Mouse (Mus musculus) heart, postnatal 0 days (tissue): ENCODE measurements around the gene Syndig1l. TPM values are rescaled to one million over a fixed set of nuclear protein-coding genes. Genes with fewer than 3 reads are reported as not detected.

ENCODE experiments used
- ATAC-seq: fragments of 200-750 bp; cut with Nextera tagmentation; 2 replicates; pipeline ENCODE4 v1.8.0; 2017; ENCODE audit warnings: low read depth, moderate number of reproducible peaks, moderate library complexity; ENCODE audit not compliant: insufficient read depth
- DNase-seq: peaks from one replicate; pipeline ENCODE4 v3.0.0-alpha.2; 2016; ENCODE audit warnings: low spot score
- H3K27ac ChIP-seq: fragments of 300-500 bp; sonication (generic); 2 replicates; pipeline ENCODE4 v1.5.1; 2014; ENCODE audit warnings: low read depth, mild to moderate bottlenecking
- H3K27me3 ChIP-seq: fragments of 300-500 bp; sonication (generic); 2 replicates; pipeline ENCODE4 v1.6.1; 2014; ENCODE audit warnings: low read length, mixed read lengths; ENCODE audit not compliant: control insufficient read depth, insufficient read depth
- H3K36me3 ChIP-seq: fragments of 300-500 bp; sonication (generic); replicated peaks from 2 replicates; pipeline ENCODE4 v1.6.1; 2014; ENCODE audit warnings: low read length, mixed read lengths; ENCODE audit not compliant: control insufficient read depth, insufficient read depth
- H3K4me1 ChIP-seq: fragments of 300-500 bp; sonication (generic); 2 replicates; pipeline ENCODE4 v1.6.1; 2014; ENCODE audit warnings: antibody characterized with exemption; ENCODE audit not compliant: control insufficient read depth, insufficient read depth
- H3K4me2 ChIP-seq: fragments of 300-500 bp; sonication (generic); 2 replicates; pipeline ENCODE4 v1.6.1; 2014; ENCODE audit warnings: low read depth, mild to moderate bottlenecking, low read length, moderate library complexity
- H3K4me3 ChIP-seq: fragments of 300-500 bp; sonication (generic); 2 replicates; pipeline ENCODE4 v1.5.1; 2014; ENCODE audit warnings: low read depth, low read length
- H3K9ac ChIP-seq: fragments of 300-500 bp; sonication (generic); replicated peaks from 2 replicates; pipeline ENCODE4 v1.6.1; 2014; ENCODE audit warnings: low read depth, low read length, mixed read lengths
- H3K9me3 ChIP-seq: fragments of 300-500 bp; sonication (generic); replicated peaks from 2 replicates; pipeline ENCODE4 v1.6.1; 2016; ENCODE audit warnings: low read length; ENCODE audit not compliant: control insufficient read depth
- CTCF ChIP-seq: IDR thresholded peaks from 2 replicates; pipeline ENCODE4 v1.5.1; 2016; ENCODE audit warnings: antibody characterized with exemption, control low read depth, low read depth
- EP300 ChIP-seq: IDR thresholded peaks from 2 replicates; pipeline ENCODE4 v1.6.1; 2016; ENCODE audit warnings: antibody characterized with exemption, low read depth
- WGBS: fragments of 180-500 bp; shearing (Covaris S2); extraction: QIAGEN DNeasy Blood & Tissue Kit; methylation state at CpG from one replicate; pipeline ENCODE4 v1.1.7; 2014; 5-methylcytosine and 5-hydroxymethylcytosine counted together
- polyA plus RNA-seq: library from polyadenylated mRNA; unstranded; fragments of >200 nt; fragmentation: Nextera tagmentation; extraction: Ambion mirVana; gene quantifications from 2 replicates; pipeline ENCODE4 v1.2.1, GENCODE M21; 2015
- total RNA-seq: library from RNA; depleted of rRNA; stranded (reverse); fragments of >200 nt; gene quantifications from 2 replicates; pipeline ENCODE4 v1.2.3, GENCODE M21; 2014; ENCODE audit warnings: low replicate concordance

Syndig1l gene
- total and polyA plus RNA-seq, 2 experiments from 2014 or later, result not detected

GRCm38 (mm10) chr12:84728421-84728820 lies 29.8 kb upstream of the Syndig1l start:
- TF ChIP-seq EP300 (no peak), CTCF (no peak)
- H3K27me3 ChIP-seq, result 0 out of 2 replicates have a peak, but pooled peaks cover 4% of the 10 kb centered on the region

GRCm38 (mm10) chr12:84727434-84727833 lies 28.8 kb upstream of the Syndig1l start:
- ATAC-seq (no peak), DNase-seq (no peak)
- Histone ChIP-seq H3K36me3 (no peaks in the 10 kb centered on the region), H3K4me2 (no peak overlapping the region), H3K9ac (no peak overlapping the region), H3K9me3 (no peaks in the 10 kb centered on the region), H3K4me3 (no peak overlapping the region), H3K27me3 (0 out of 2 replicates have a peak, but pooled peaks cover 4% of the 10 kb centered on the region), H3K27ac (no peak overlapping the region), H3K4me1 (no peaks in the 10 kb centered on the region)
- TF ChIP-seq EP300, result no peak
- TF ChIP-seq CTCF, result no peak
- WGBS, result 73% methylated on average over 5 of the region's 5 CpGs

More at GRCm38 (mm10) chr12:84728421-84728820, 29.8 kb upstream of the Syndig1l start:
- no peak for ATAC-seq
- DNase-seq, result no peak
- Histone ChIP-seq H3K36me3 (no peaks in the 10 kb centered on the region), H3K9me3 (no peaks in the 10 kb centered on the region), H3K4me2 (no peak overlapping the region), H3K27ac (no peak overlapping the region), H3K4me3 (no peak overlapping the region), H3K4me1 (no peaks in the 10 kb centered on the region), H3K9ac (no peak overlapping the region)
- 87% methylated on average over 10 of the region's 10 CpGs for WGBS

GRCm38 (mm10) chr12:84726986-84727385 lies 28.4 kb upstream of the Syndig1l start:
- no peaks in the 10 kb centered on the region for H3K4me1 ChIP-seq
- no peaks in the 10 kb centered on the region for H3K27me3 ChIP-seq
- no peak overlapping the region for H3K9ac ChIP-seq
- TF ChIP-seq EP300 (no peak), CTCF (no peak)
- ATAC-seq (no peak), DNase-seq (no peak)
- no peak overlapping the region for H3K4me2 ChIP-seq
- no peak overlapping the region for H3K4me3 ChIP-seq
- no peaks in the 10 kb centered on the region for H3K9me3 ChIP-seq
- WGBS, result 45% methylated on average over 4 of the region's 4 CpGs
- no peaks in the 10 kb centered on the region for H3K36me3 ChIP-seq
- no peak overlapping the region for H3K27ac ChIP-seq

GRCm38 (mm10) chr12:84726391-84726790 lies 27.8 kb upstream of the Syndig1l start:
- H3K9me3 ChIP-seq, result no peaks in the 10 kb centered on the region
- no peak for TF ChIP-seq CTCF
- TF ChIP-seq EP300, result no peak
- no peak overlapping the region for H3K4me3 ChIP-seq
- no peak overlapping the region for H3K27ac ChIP-seq
- no peak overlapping the region for H3K4me2 ChIP-seq
- ATAC-seq (no peak), DNase-seq (no peak)
- H3K27me3 ChIP-seq, result no peaks in the 10 kb centered on the region
- no peak overlapping the region for H3K9ac ChIP-seq
- no peaks in the 10 kb centered on the region for H3K36me3 ChIP-seq
- no peaks in the 10 kb centered on the region for H3K4me1 ChIP-seq
- WGBS, result 69% methylated on average over 4 of the region's 4 CpGs

GRCm38 (mm10) chr12:84718462-84719244 lies 20.0 kb upstream of the Syndig1l start:
- Histone ChIP-seq H3K9me3 (no peaks in the 10 kb centered on the region), H3K9ac (no peak overlapping the region), H3K4me2 (no peak overlapping the region), H3K4me3 (no peak overlapping the region), H3K27me3 (no peaks in the 10 kb centered on the region), H3K27ac (no peak overlapping the region), H3K36me3 (no peaks in the 10 kb centered on the region), H3K4me1 (no peaks in the 10 kb centered on the region)
- 84% methylated on average over 9 of the region's 9 CpGs for WGBS
- no peak for DNase-seq
- TF ChIP-seq CTCF, result no peak
- ATAC-seq, result no peak

- TF ChIP-seq EP300, result no peak
- TF ChIP-seq CTCF, result no peak
- Histone ChIP-seq H3K9ac (no peak overlapping the region), H3K9me3 (no peaks in the 10 kb centered on the region), H3K4me2 (no peak overlapping the region), H3K4me1 (no peaks in the 10 kb centered on the region), H3K4me3 (no peak overlapping the region), H3K36me3 (no peaks in the 10 kb centered on the region), H3K27ac (no peak overlapping the region), H3K27me3 (no peaks in the 10 kb centered on the region)
- DNase-seq (no peak), ATAC-seq (no peak)
- WGBS, result 77% methylated on average over 6 of the region's 6 CpGs
Measured at GRCm38 (mm10) chr12:84714578-84714977, 15.9 kb upstream of the Syndig1l start.
